Mouse (Mus musculus) CH12.LX (cell line): ENCODE measurements around the gene Oas2. TPM values are rescaled to one million over a fixed set of nuclear protein-coding genes. Genes with fewer than 3 reads are reported as not detected.

ENCODE experiments used
- DNase-seq: peaks from one replicate; pipeline ENCODE4 v3.0.0-alpha.2; 2013; ENCODE audit errors: extremely low read depth
- H3K27ac ChIP-seq: 2 replicates; pipeline ENCODE4 v1.5.1; 2012; ENCODE audit warnings: low read depth, mild to moderate bottlenecking, control low read depth, moderate library complexity; ENCODE audit not compliant: insufficient read depth
- H3K27me3 ChIP-seq: replicated peaks from 2 replicates; pipeline ENCODE3; 2012; ENCODE audit warnings: inconsistent platforms
- H3K36me3 ChIP-seq, 2 experiments: replicated peaks in 1 of 2; 2 replicates each; pipeline versions ENCODE3 to v1.6.1; 2012; ENCODE audit warnings: inconsistent platforms in 1 of 2, low read length in 1 of 2, mild to moderate bottlenecking in 1 of 2, mixed read lengths in 1 of 2, moderate library complexity in 1 of 2; ENCODE audit not compliant: control insufficient read depth in 1 of 2, insufficient read depth in 1 of 2
- H3K4me1 ChIP-seq, 2 experiments: 2 replicates each; pipeline ENCODE4 v1.6.1; 2012; ENCODE audit warnings: inconsistent platforms in 1 of 2, moderate library complexity in 1 of 2; ENCODE audit not compliant: insufficient read depth in 2 of 2, control insufficient read depth in 1 of 2
- H3K4me2 ChIP-seq: 2 replicates; pipeline ENCODE4 v1.6.1; 2012; ENCODE audit warnings: low read depth, mild to moderate bottlenecking, control low read depth; ENCODE audit not compliant: poor library complexity, insufficient read depth, severe bottlenecking
- H3K4me3 ChIP-seq, 3 experiments: fragments of 150-350 bp in 1 of 3; sonication (generic) in 1 of 3; replicated peaks in 1 of 3; 2 replicates each; pipeline versions ENCODE3 to v1.5.1; 2011 to 2012; ENCODE audit warnings: low read depth in 2 of 3, low read length in 2 of 3, mild to moderate bottlenecking in 2 of 3, moderate library complexity in 2 of 3, control low read depth in 1 of 3, improper control_type of control experiment in 1 of 3, inconsistent platforms in 1 of 3, mixed read lengths in 1 of 3; ENCODE audit not compliant: poor library complexity in 1 of 3
- H3K79me2 ChIP-seq: replicated peaks from 2 replicates; pipeline ENCODE4 v1.6.1; 2012; ENCODE audit warnings: mild to moderate bottlenecking, moderate library complexity; ENCODE audit not compliant: control insufficient read depth, poor library complexity, insufficient read depth, severe bottlenecking; ENCODE audit errors: extremely low read depth
- H3K9ac ChIP-seq: 2 replicates; pipeline ENCODE4 v1.6.1; 2012; ENCODE audit warnings: low read depth, mild to moderate bottlenecking, control low read depth, moderate library complexity; ENCODE audit not compliant: insufficient read depth
- H3K9me3 ChIP-seq: replicated peaks from 2 replicates; pipeline ENCODE3; 2012; ENCODE audit warnings: low read length, inconsistent platforms, mixed read lengths
- CHD1 ChIP-seq: IDR thresholded peaks from 2 replicates; pipeline ENCODE4 v1.6.1; 2012; ENCODE audit warnings: low read depth, low read length, improper control_type of control experiment, inconsistent platforms
- CHD2 ChIP-seq: IDR thresholded peaks from 2 replicates; pipeline ENCODE4 v1.6.1; 2011; ENCODE audit warnings: low read length, improper control_type of control experiment
- CTCF ChIP-seq, 2 experiments: IDR thresholded peaks in 1 of 2; conservative IDR thresholded peaks in 1 of 2; 2 replicates each; pipeline ENCODE4 v1.5.1; 2011 to 2012; ENCODE audit warnings: low read depth in 2 of 2, low read length in 2 of 2, improper control_type of control experiment in 1 of 2, inconsistent platforms in 1 of 2, mild to moderate bottlenecking in 1 of 2, moderate library complexity in 1 of 2
- GABPA ChIP-seq: IDR thresholded peaks from 2 replicates; pipeline ENCODE4 v1.6.1; 2012; ENCODE audit warnings: low read depth, low read length, improper control_type of control experiment, inconsistent platforms; ENCODE audit not compliant: insufficient replicate concordance
- JUN ChIP-seq: IDR thresholded peaks from 2 replicates; pipeline ENCODE4 v1.6.1; 2011; ENCODE audit warnings: low read depth, mild to moderate bottlenecking, low read length, improper control_type of control experiment, moderate library complexity; ENCODE audit not compliant: insufficient read depth
- JUND ChIP-seq: conservative IDR thresholded peaks from 2 replicates; pipeline ENCODE4 v1.6.1; 2011; ENCODE audit warnings: low read depth, low read length, improper control_type of control experiment
- MAX ChIP-seq: IDR thresholded peaks from 2 replicates; pipeline ENCODE4 v1.6.1; 2011; ENCODE audit warnings: low read length, improper control_type of control experiment
- MXI1 ChIP-seq: IDR thresholded peaks from 2 replicates; pipeline ENCODE4 v1.6.1; 2011; ENCODE audit warnings: mild to moderate bottlenecking, low read depth, low read length, improper control_type of control experiment
- NELFE ChIP-seq: IDR thresholded peaks from 2 replicates; pipeline ENCODE4 v1.6.1; 2011; ENCODE audit warnings: low read depth, low read length, improper control_type of control experiment
- NRF1 ChIP-seq: IDR thresholded peaks from 2 replicates; pipeline ENCODE4 v1.6.1; 2014; ENCODE audit warnings: low read depth, mild to moderate bottlenecking, inconsistent platforms, low read length, improper control_type of control experiment, moderate library complexity
- RCOR1 ChIP-seq: conservative IDR thresholded peaks from 2 replicates; pipeline ENCODE4 v1.6.1; 2012; ENCODE audit warnings: low read depth, mild to moderate bottlenecking, inconsistent platforms, low read length, improper control_type of control experiment
- USF1 ChIP-seq: IDR thresholded peaks from 2 replicates; pipeline ENCODE4 v1.6.1; 2014; ENCODE audit warnings: low read depth, mild to moderate bottlenecking, inconsistent platforms, low read length, improper control_type of control experiment
- ZNF384 ChIP-seq: IDR thresholded peaks from 2 replicates; pipeline ENCODE4 v1.6.1; 2012; ENCODE audit warnings: low read depth, low read length, improper control_type of control experiment, inconsistent platforms
- dilution Hi-C: fragments of 300-500 bp; cut with MboI; formaldehyde crosslinking; loops from 2 replicates; pipeline ENCODE4 v1.14.3; 2020; ENCODE audit warnings: low sequenced_read_pairs; ENCODE audit not compliant: extremely low pct_unique_long_range_greater_than_20kb, extremely low pct_ligation_motif_present
- in situ Hi-C: fragments of 300-500 bp; cut with MboI; formaldehyde crosslinking; loops from 3 replicates; pipeline ENCODE4 v1.14.3; 2019; ENCODE audit warnings: low sequenced_read_pairs, low pct_ligation_motif_present, low pct_unique_long_range_greater_than_20kb, mixed read lengths
- polyA plus RNA-seq: library from polyadenylated mRNA; unstranded; fragments of >175 nt; gene quantifications from 2 replicates; pipeline ENCODE4 v1.2.1, GENCODE M21; 2012; ENCODE audit warnings: low read depth; ENCODE audit not compliant: insufficient read length
- total RNA-seq, 2 experiments: library from RNA; depleted of rRNA; stranded (reverse); fragments of 300-350 nt in 1 of 2; fragments of >200 nt in 1 of 2; gene quantifications; 2 replicates each; pipeline ENCODE4 v1.2.3; 2012 to 2014

Oas2 gene
- total and polyA plus RNA-seq, 3 experiments, result not detected

DNA sequence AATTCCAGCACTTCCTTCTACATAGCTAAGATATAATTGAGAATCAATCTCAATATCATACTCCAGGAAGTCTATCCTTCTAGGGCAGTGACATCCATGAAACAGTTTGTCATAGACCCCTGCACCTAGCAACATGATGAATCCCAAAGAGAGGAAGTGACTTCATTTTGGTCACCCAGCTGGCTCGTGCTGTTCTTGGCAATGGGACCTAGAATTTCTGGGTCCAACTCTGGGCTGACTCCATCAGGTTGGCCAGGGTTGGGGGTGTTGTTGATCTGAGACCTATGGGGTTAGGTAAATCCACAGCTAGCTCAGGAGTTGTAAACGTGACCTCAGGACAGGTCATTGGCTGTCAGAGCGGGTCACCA, 62.2 kb downstream of the Oas2 start:
- DNase-seq, result no peak
- in situ Hi-C loops, result no loop called here
- Histone ChIP-seq H3K27me3 (no peaks in the 10 kb centered on the region), H3K9ac (no peak overlapping the region), H3K36me3 (no peaks in the 10 kb centered on the region), H3K27ac (no peak overlapping the region), H3K4me2 (no peak overlapping the region), H3K4me3 (no peak overlapping the region), H3K4me1 (peaks cover 41 to 77% of the 10 kb centered on the region in 2 experiments), H3K79me2 (no peaks in the 10 kb centered on the region), H3K9me3 (no peaks in the 10 kb centered on the region)
- TF ChIP-seq NRF1, result no peak
- TF ChIP-seq JUND, result no peak
- no peak for TF ChIP-seq CHD1
- no peak for TF ChIP-seq MAX
- no peak for TF ChIP-seq GABPA
- no peak for TF ChIP-seq ZNF384
- dilution Hi-C loops, result no loop called here

DNA sequence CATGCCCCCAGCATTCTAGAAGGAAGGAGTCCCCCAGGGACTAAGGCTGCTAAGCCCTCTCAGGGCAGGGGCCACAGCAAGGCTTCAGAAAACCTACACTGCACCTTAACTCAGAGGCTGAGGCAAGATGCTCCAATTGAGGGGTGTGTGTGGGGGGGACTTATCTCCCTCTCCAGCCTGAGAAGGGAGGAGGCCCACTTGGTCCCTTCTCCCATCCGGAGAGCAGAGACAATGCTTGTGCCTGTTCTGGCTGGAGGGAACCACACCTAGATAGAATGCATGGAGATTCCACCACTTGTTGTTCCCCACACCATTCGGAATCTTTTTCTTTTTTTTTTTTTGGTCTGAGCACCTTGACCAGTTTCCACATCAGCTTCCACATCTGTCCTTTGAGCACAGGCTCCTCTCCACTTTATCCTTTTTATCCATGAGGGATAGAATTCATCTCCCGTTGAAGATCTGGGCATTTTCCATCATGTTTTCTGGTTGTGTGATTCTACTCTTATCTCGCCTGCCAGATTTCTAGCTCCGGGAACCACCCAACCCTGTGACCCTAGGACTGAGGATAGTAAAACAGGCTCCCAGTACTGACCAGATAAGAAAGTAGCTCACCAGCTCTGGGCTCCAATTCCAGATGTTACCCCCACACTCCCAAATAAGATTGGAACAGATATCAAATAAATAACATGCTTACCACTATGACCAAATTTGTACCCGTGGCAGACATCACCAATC, 62.7 kb downstream of the Oas2 start:
- Histone ChIP-seq H3K9me3 (no peaks in the 10 kb centered on the region), H3K4me3 (no peak overlapping the region), H3K79me2 (no peaks in the 10 kb centered on the region), H3K4me1 (peaks cover 38 to 74% of the 10 kb centered on the region in 2 experiments), H3K27ac (no peak overlapping the region), H3K36me3 (no peaks in the 10 kb centered on the region), H3K27me3 (no peaks in the 10 kb centered on the region), H3K4me2 (no peak overlapping the region), H3K9ac (no peak overlapping the region)
- dilution Hi-C loops, result no loop called here
- DNase-seq, result no peak
- in situ Hi-C loops, result no loop called here
- TF ChIP-seq MAX, result no peak
- TF ChIP-seq NELFE, result no peak
- TF ChIP-seq RCOR1, result no peak
- no peak for TF ChIP-seq JUND
- no peak for TF ChIP-seq JUN
- no peak for TF ChIP-seq CHD2
- TF ChIP-seq USF1, result no peak
- no peak for TF ChIP-seq CHD1
- no peak for TF ChIP-seq CTCF (conservative IDR thresholded peaks at IDR 0.05 in 1 of 2, IDR thresholded peaks at IDR 0.05 in 1 of 2; ENCODE audit: low read depth in 2 of 2, low read length in 2 of 2)

GRCm38 (mm10) chr5:120685678-120686077, 64.0 kb downstream of the Oas2 start:
- in situ Hi-C loops, result no loop called here
- Histone ChIP-seq H3K9ac (no peak overlapping the region), H3K27ac (no peak overlapping the region), H3K79me2 (no peaks in the 10 kb centered on the region), H3K36me3 (peaks cover 0 to 6% of the 10 kb centered on the region in 2 experiments)
- TF ChIP-seq NELFE (no peak), GABPA (no peak), MXI1 (no peak), NRF1 (no peak)
- TF ChIP-seq, all 38 proteins: peak for 0
- dilution Hi-C loops, result no loop called here
- no peak overlapping the region for H3K4me3 ChIP-seq
- DNase-seq, result no peak
- no peaks in the 10 kb centered on the region for H3K9me3 ChIP-seq
- no peaks in the 10 kb centered on the region for H3K27me3 ChIP-seq
- peaks cover 31 to 61% of the 10 kb centered on the region in 2 experiments for H3K4me1 ChIP-seq
- H3K4me2 ChIP-seq, result no peak overlapping the region
